Mouse (Mus musculus) liver, adult 2 months (tissue): ENCODE data around the gene Xntrpc. TPM values are rescaled to one million over a fixed set of nuclear protein-coding genes. Genes with fewer than 3 reads are reported as not detected.

Source experiments
- DNase-seq: peaks from one replicate; pipeline ENCODE4 v3.0.0-alpha.2; 2011; ENCODE audit warnings: low read depth, low spot score; ENCODE audit errors: extremely low read depth
- H3K27ac ChIP-seq: fragments of 200-500 bp; replicated peaks from 2 replicates; pipeline ENCODE4 v1.5.1; 2012; ENCODE audit warnings: low read depth, mild to moderate bottlenecking, control low read depth, inconsistent platforms, low read length; ENCODE audit not compliant: insufficient read depth
- H3K27me3 ChIP-seq: fragments of 200-500 bp; 2 replicates; pipeline ENCODE4 v1.6.1; 2012; ENCODE audit warnings: mild to moderate bottlenecking, moderate library complexity, low read length, inconsistent platforms; ENCODE audit not compliant: control insufficient read depth, insufficient read depth
- H3K36me3 ChIP-seq: fragments of 200-500 bp; 2 replicates; pipeline ENCODE4 v1.6.1; 2012; ENCODE audit warnings: low read length, inconsistent platforms; ENCODE audit not compliant: control insufficient read depth, insufficient read depth
- H3K4me1 ChIP-seq: fragments of 200-500 bp; 2 replicates; pipeline ENCODE4 v1.6.1; 2011; ENCODE audit warnings: low read length; ENCODE audit not compliant: control insufficient read depth, insufficient read depth
- H3K4me3 ChIP-seq: fragments of 200-500 bp; 2 replicates; pipeline ENCODE4 v1.5.1; 2011; ENCODE audit warnings: low read depth, mild to moderate bottlenecking, control low read depth, low read length, moderate library complexity; ENCODE audit not compliant: insufficient read depth
- H3K79me2 ChIP-seq: fragments of 200-500 bp; 2 replicates; pipeline ENCODE4 v1.6.1; 2012; ENCODE audit warnings: inconsistent platforms, mild to moderate bottlenecking, low read length, moderate library complexity; ENCODE audit not compliant: control insufficient read depth, insufficient read depth
- H3K9ac ChIP-seq: fragments of 200-500 bp; 2 replicates; pipeline ENCODE4 v1.6.1; 2012; ENCODE audit warnings: low read depth, mild to moderate bottlenecking, control low read depth, inconsistent platforms, low read length
- CTCF ChIP-seq: fragments of 200-500 bp; IDR thresholded peaks from 2 replicates; pipeline ENCODE4 v1.5.1; 2011; ENCODE audit warnings: low read depth, low read length, control low read depth
- POLR2A ChIP-seq: fragments of 200-500 bp; IDR thresholded peaks from 2 replicates; pipeline ENCODE4 v1.6.1; 2011; ENCODE audit warnings: low read length, control low read depth; ENCODE audit not compliant: insufficient read depth; ENCODE audit errors: extremely low read depth
- WGBS: fragments of 180-500 bp; shearing (Covaris S2); methylation state at CpG from one replicate; pipeline ENCODE4 v1.1.7; 2018; 5-methylcytosine and 5-hydroxymethylcytosine counted together
- polyA plus RNA-seq: library from polyadenylated mRNA; depleted of rRNA; stranded (reverse); fragments of >200 nt; gene quantifications from 2 replicates; pipeline ENCODE4 v1.2.3, GENCODE M21; 2012; rRNA removed
- total RNA-seq: library from RNA; depleted of rRNA; stranded (reverse); fragments of >200 nt; gene quantifications from 2 replicates; pipeline ENCODE4 v1.2.3, GENCODE M21; 2014; rRNA removed

Gene Xntrpc
- total and polyA plus RNA-seq, 2 experiments, result 0.18 to 0.75 TPM

GRCm38 (mm10) chr7:102120326-102120725 is 54.8 kb downstream of the Xntrpc start:
- no peak overlapping the region for H3K27ac ChIP-seq
- peaks cover 54% of the 10 kb centered on the region for H3K36me3 ChIP-seq
- no peak overlapping the region for H3K9ac ChIP-seq
- no peak for DNase-seq
- TF ChIP-seq CTCF (no peak), POLR2A (no peak)
- no peaks in the 10 kb centered on the region for H3K27me3 ChIP-seq
- no peaks in the 10 kb centered on the region for H3K79me2 ChIP-seq
- WGBS, result 96% methylated on average over 10 of the region's 10 CpGs
- H3K4me3 ChIP-seq, result no peak overlapping the region
- H3K4me1 ChIP-seq, result no peaks in the 10 kb centered on the region

- no peak for TF ChIP-seq CTCF
- TF ChIP-seq POLR2A, result no peak
- Histone ChIP-seq H3K36me3 (peaks cover 58% of the 10 kb centered on the region), H3K9ac (no peak overlapping the region), H3K4me1 (no peaks in the 10 kb centered on the region), H3K27ac (no peak overlapping the region), H3K4me3 (no peak overlapping the region), H3K79me2 (no peaks in the 10 kb centered on the region), H3K27me3 (no peaks in the 10 kb centered on the region)
- DNase-seq, result peak; percentile 15
- 29% methylated on average over 4 of the region's 4 CpGs for WGBS
Observed at GRCm38 (mm10) chr7:102132395-102132794, 66.9 kb downstream of the Xntrpc start.

DNA sequence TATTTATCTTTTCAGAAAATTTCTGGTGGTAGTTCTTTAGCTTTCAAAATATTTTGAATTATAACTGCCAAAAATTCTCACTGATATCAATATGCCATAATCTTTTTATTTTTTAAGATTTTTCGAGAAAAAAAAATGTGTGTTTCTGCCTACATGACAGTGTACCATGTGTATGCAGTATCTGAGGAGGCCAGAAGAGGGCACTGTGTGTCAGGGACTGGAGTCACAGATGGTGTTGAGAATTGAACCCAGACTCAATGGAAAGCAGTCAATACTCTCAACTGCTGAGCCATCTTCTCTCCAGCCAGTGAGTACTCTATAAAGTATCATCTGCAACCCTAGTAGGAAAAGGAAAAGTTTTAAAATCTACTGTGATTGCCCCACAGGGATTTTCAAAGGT is 72.0 kb downstream of the Xntrpc start:
- WGBS, result 82% methylated on average over 1 of the region's 1 CpGs
- Histone ChIP-seq H3K79me2 (no peaks in the 10 kb centered on the region), H3K9ac (no peak overlapping the region), H3K36me3 (peaks cover 62% of the 10 kb centered on the region), H3K27me3 (no peaks in the 10 kb centered on the region), H3K27ac (no peak overlapping the region), H3K4me3 (no peak overlapping the region), H3K4me1 (no peaks in the 10 kb centered on the region)
- TF ChIP-seq POLR2A (no peak), CTCF (peak; percentile 48; the same call in 1 of the 2 replicates)
- peak; percentile 24 for DNase-seq

DNA sequence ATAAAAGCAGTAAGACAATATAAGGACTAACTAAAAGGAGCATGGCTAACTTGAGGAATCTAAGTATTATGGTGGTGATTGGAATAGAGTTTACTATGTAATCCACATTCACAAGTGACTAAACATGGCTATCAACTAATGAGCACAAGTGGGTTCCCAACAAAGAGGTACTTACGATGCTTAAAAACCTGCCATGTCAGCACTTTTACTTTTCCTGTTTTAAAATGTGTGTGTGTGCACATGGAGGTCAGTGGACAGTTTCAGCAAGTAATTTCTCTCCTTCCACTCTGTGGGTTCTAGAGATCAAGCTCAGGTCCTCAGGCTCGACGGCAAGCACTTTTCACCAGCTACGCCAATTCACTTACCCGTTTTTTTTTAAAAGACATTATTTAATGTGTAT is 72.4 kb downstream of the Xntrpc start:
- 97% methylated on average over 5 of the region's 5 CpGs for WGBS
- no peaks in the 10 kb centered on the region for H3K4me1 ChIP-seq
- H3K27me3 ChIP-seq, result no peaks in the 10 kb centered on the region
- peaks cover 60% of the 10 kb centered on the region for H3K36me3 ChIP-seq
- no peak for DNase-seq
- no peak overlapping the region for H3K27ac ChIP-seq
- H3K4me3 ChIP-seq, result no peak overlapping the region
- no peaks in the 10 kb centered on the region for H3K79me2 ChIP-seq
- no peak overlapping the region for H3K9ac ChIP-seq
- TF ChIP-seq POLR2A, result no peak
- TF ChIP-seq CTCF, result no peak

Other genes starting within 250 kb of the Xntrpc start
- gene Phox2a, start 247.4 kb upstream of the Xntrpc start, total RNA-seq, result not detected in 2 replicates
- gene Phox2a, start 247.4 kb upstream of the Xntrpc start, polyA plus RNA-seq, result not detected in 2 replicates
- 10.9 and 13.5 TPM in 2 replicates for gene Inppl1, start 227.5 kb upstream of the Xntrpc start, total RNA-seq
- gene Inppl1, start 227.5 kb upstream of the Xntrpc start, polyA plus RNA-seq, result 25.4 and 32.9 TPM in 2 replicates
- 19.7 and 37.4 TPM in 2 replicates for gene Folr2, start 208.5 kb upstream of the Xntrpc start, total RNA-seq
- gene Folr2, start 208.5 kb upstream of the Xntrpc start, polyA plus RNA-seq, result 13.3 and 23.1 TPM in 2 replicates
- 16.6 and 17.1 TPM in 2 replicates for gene Anapc15, start 202.0 kb upstream of the Xntrpc start, total RNA-seq
- gene Anapc15, start 202.0 kb upstream of the Xntrpc start, polyA plus RNA-seq, result 27.3 and 31.8 TPM in 2 replicates
- 0.20 TPM in 1 of 2 replicates, not detected in the other for gene Folr1, start 194.9 kb upstream of the Xntrpc start, total RNA-seq
- gene Folr1, start 194.9 kb upstream of the Xntrpc start, polyA plus RNA-seq, result 0.23 TPM in 1 of 2 replicates, not detected in the other
- 64.1 and 75.7 TPM in 2 replicates for gene Lamtor1, start 159.8 kb upstream of the Xntrpc start, total RNA-seq
- 159 and 171 TPM in 2 replicates for gene Lamtor1, start 159.8 kb upstream of the Xntrpc start, polyA plus RNA-seq
- gene Tomt, start 159.4 kb upstream of the Xntrpc start, total RNA-seq, result 0.07 TPM in 1 of 2 replicates, not detected in the other
- gene Tomt, start 159.4 kb upstream of the Xntrpc start, polyA plus RNA-seq, result 0.19 and 0.22 TPM in 2 replicates
- gene Lrrc51, start 131.8 kb upstream of the Xntrpc start, total RNA-seq, result 3.1 and 3.3 TPM in 2 replicates
- 5.2 and 5.3 TPM in 2 replicates for gene Lrrc51, start 131.8 kb upstream of the Xntrpc start, polyA plus RNA-seq
- 31.8 and 34.8 TPM in 2 replicates for gene Numa1, start 131.6 kb upstream of the Xntrpc start, total RNA-seq
- gene Numa1, start 131.6 kb upstream of the Xntrpc start, polyA plus RNA-seq, result 22.2 and 26.7 TPM in 2 replicates
- 15.7 TPM in 2 replicates for gene Il18bp, start 47.0 kb upstream of the Xntrpc start, total RNA-seq
- gene Il18bp, start 47.0 kb upstream of the Xntrpc start, polyA plus RNA-seq, result 14.2 and 26.4 TPM in 2 replicates
- 16.2 and 17.1 TPM in 2 replicates for gene Rnf121, start 244 bp upstream of the Xntrpc start, total RNA-seq
- 18.3 and 21.1 TPM in 2 replicates for gene Rnf121, start 244 bp upstream of the Xntrpc start, polyA plus RNA-seq
- gene Xndc1, start 202 bp upstream of the Xntrpc start, total RNA-seq, result 4.8 and 4.9 TPM in 2 replicates
- gene Xndc1, start 202 bp upstream of the Xntrpc start, polyA plus RNA-seq, result 3.2 and 5.9 TPM in 2 replicates
- gene Trpc2, start 17.4 kb downstream of the Xntrpc start, total RNA-seq, result 0.09 TPM in 1 of 2 replicates, not detected in the other
- 0.04 TPM in 1 of 2 replicates, not detected in the other for gene Trpc2, start 17.4 kb downstream of the Xntrpc start, polyA plus RNA-seq
- 0.28 TPM in 1 of 2 replicates, not detected in the other for gene Art1, start 36.0 kb downstream of the Xntrpc start, total RNA-seq
- gene Art1, start 36.0 kb downstream of the Xntrpc start, polyA plus RNA-seq, result not detected in 2 replicates
- not detected in 2 replicates for gene Art5, start 43.8 kb downstream of the Xntrpc start, total RNA-seq
- gene Art5, start 43.8 kb downstream of the Xntrpc start, polyA plus RNA-seq, result not detected in 2 replicates
- not detected in 2 replicates for gene Chrna10, start 51.1 kb downstream of the Xntrpc start, total RNA-seq
- gene Chrna10, start 51.1 kb downstream of the Xntrpc start, polyA plus RNA-seq, result 0.04 TPM in 1 of 2 replicates, not detected in the other
- 14.0 and 16.1 TPM in 2 replicates for gene Nup98, start 144.5 kb downstream of the Xntrpc start, total RNA-seq
- gene Nup98, start 144.5 kb downstream of the Xntrpc start, polyA plus RNA-seq, result 5.2 and 6.7 TPM in 2 replicates
- 27.8 and 29.4 TPM in 2 replicates for gene Pgap2, start 144.5 kb downstream of the Xntrpc start, total RNA-seq
- 77.9 and 89.6 TPM in 2 replicates for gene Pgap2, start 144.5 kb downstream of the Xntrpc start, polyA plus RNA-seq
- 3.9 and 6.6 TPM in 2 replicates for gene Rhog, start 190.3 kb downstream of the Xntrpc start, total RNA-seq
- gene Rhog, start 190.3 kb downstream of the Xntrpc start, polyA plus RNA-seq, result 22.4 and 26.3 TPM in 2 replicates
- gene Stim1, start 202.1 kb downstream of the Xntrpc start, total RNA-seq, result 15.7 and 21.6 TPM in 2 replicates
- 25.4 and 28.0 TPM in 2 replicates for gene Stim1, start 202.1 kb downstream of the Xntrpc start, polyA plus RNA-seq